Comparison of ENCODE assay signal across 12 mouse cellular contexts in genomic region chr5:73367906-73368305, GRCm38 (mm10). TPM values are rescaled to one million over a fixed set of nuclear protein-coding genes. Genes with fewer than 3 reads are reported as not detected.
"Had no signal": no experiment of that assay in that cellular context is flagged by ENCODE, and none has a peak within 500 bp of the region (broad histone marks: within the 10 kb centered on the region; RNA-seq: fewer than 3 reads in every experiment).

No protein-coding gene starts in this region.

- H3K27me3 ChIP-seq: limb, embryonic 12.5 days had no signal

- H3K9me3 ChIP-seq: limb, embryonic 12.5 days; liver, embryonic 13.5 days; midbrain, embryonic 12.5 days had no signal

- H3K4me2 ChIP-seq: limb, embryonic 12.5 days; liver, embryonic 13.5 days; midbrain, embryonic 12.5 days had no signal

- H3K4me1 ChIP-seq: limb, embryonic 12.5 days; midbrain, embryonic 12.5 days had no signal

- ATAC-seq: midbrain, embryonic 16.5 days had no signal

- DNase-seq: kidney, postnatal 10 days; kidney, postnatal 4 days; liver; liver, embryonic 13.5 days; lung, adult 18-20 months; thymus, adult 2 months; thymus, postnatal 25 days had no signal

- H3K4me3 ChIP-seq: layer of hippocampus, adult 2 months; limb, embryonic 12.5 days; liver, embryonic 13.5 days; midbrain, embryonic 12.5 days had no signal

- H3K27ac ChIP-seq: limb, embryonic 12.5 days; liver, embryonic 13.5 days; midbrain, embryonic 12.5 days had no signal

- H3K36me3 ChIP-seq: limb, embryonic 12.5 days; liver, embryonic 13.5 days; midbrain, embryonic 12.5 days had no signal

- H3K9ac ChIP-seq: limb, embryonic 12.5 days; liver, embryonic 13.5 days; midbrain, embryonic 12.5 days had no signal

RNA-seq across cellular contexts. Expression of gene Cwh43, which starts 38.0 kb away (rescaled TPM):
- total RNA-seq: megakaryocyte-erythroid progenitor cell, adult 5-6 weeks had no signal
- polyA plus RNA-seq: limb, embryonic 12.5 days; liver, embryonic 13.5 days had no signal
